Mouse (Mus musculus): ENCODE results near the gene Ube2cbp. TPM values are rescaled to one million over a fixed set of nuclear protein-coding genes. Genes with fewer than 3 reads are reported as not detected.

Gene Ube2cbp
- polyA plus RNA-seq, 1 experiment from 2014 or later, result 5.9 TPM

DNA sequence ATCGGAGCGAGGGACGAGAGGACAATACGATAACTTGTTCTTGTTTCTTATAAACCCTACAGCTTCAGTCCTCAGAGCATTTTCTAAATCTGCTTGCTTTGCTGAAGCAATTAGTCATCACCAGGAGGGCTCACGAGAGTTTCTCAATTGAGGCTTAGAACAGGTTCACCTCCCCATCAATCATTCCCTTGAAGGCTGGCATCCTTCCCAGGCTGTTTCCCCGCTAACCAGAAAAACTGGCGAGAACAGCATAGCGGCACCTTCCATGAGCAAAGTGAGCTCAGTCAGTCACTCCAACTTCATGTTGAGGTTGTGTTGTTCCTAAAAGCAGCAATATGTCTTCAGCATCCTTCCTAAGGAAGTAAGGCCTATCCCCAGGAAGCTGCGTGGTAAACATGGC lies 104.2 kb downstream of the Ube2cbp start:
- no peak overlapping the region for H3K4me2 ChIP-seq
- no peak overlapping the region for H3K27ac ChIP-seq (ENCODE audit: low read depth, low read length)
- DNase-seq (ENCODE audit: low spot score) (no peak), ATAC-seq (replicated peaks; ENCODE audit: low FRiP score) (no peak)
- 73% methylated on average over 9 of the region's 9 CpGs for WGBS
- no peaks in the 10 kb centered on the region for H3K9me3 ChIP-seq (ENCODE audit: control insufficient read depth, low read length)
- no peak overlapping the region for H3K9ac ChIP-seq (ENCODE audit: low read depth, low read length)
- no peaks in the 10 kb centered on the region for H3K27me3 ChIP-seq (replicated peaks; ENCODE audit: control insufficient read depth, insufficient read depth, low read length)
- no peaks in the 10 kb centered on the region for H3K36me3 ChIP-seq (ENCODE audit: control insufficient read depth, insufficient read depth, low read length)
- H3K4me1 ChIP-seq (replicated peaks; ENCODE audit: control insufficient read depth, insufficient read depth, low read length), result no peaks in the 10 kb centered on the region
- H3K4me3 ChIP-seq (ENCODE audit: low read depth, low read length), result no peak overlapping the region

DNA sequence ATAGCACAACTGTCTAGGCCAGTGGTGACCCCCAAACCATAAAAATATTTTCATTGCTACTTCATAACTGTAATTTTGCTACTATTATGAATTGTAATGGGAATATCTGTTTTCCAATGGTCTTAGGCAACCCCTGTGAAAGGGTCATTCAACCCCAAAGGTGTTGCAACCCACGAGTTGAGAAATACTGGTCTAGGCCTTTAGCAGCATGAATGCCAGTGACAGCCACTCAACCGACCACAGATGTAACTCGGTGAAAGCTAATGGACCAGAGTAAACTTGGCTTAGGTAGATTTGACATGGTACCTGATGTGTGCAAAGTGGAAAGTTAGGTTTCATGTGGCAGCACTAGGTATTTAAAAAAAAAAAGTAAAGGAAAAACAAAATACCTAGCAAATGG lies 108.9 kb downstream of the Ube2cbp start:
- WGBS, result 77% methylated on average over 3 of the region's 3 CpGs
- Histone ChIP-seq H3K4me3 (ENCODE audit: low read depth, low read length) (no peak overlapping the region), H3K9me3 (ENCODE audit: control insufficient read depth, low read length) (no peaks in the 10 kb centered on the region), H3K9ac (ENCODE audit: low read depth, low read length) (no peak overlapping the region), H3K27ac (ENCODE audit: low read depth, low read length) (no peak overlapping the region), H3K36me3 (ENCODE audit: control insufficient read depth, insufficient read depth, low read length) (no peaks in the 10 kb centered on the region), H3K4me1 (replicated peaks; ENCODE audit: control insufficient read depth, insufficient read depth, low read length) (no peaks in the 10 kb centered on the region), H3K4me2 (no peak overlapping the region), H3K27me3 (replicated peaks; ENCODE audit: control insufficient read depth, insufficient read depth, low read length) (no peaks in the 10 kb centered on the region)
- DNase-seq (ENCODE audit: low spot score) (no peak), ATAC-seq (replicated peaks; ENCODE audit: low FRiP score) (no peak)

DNA sequence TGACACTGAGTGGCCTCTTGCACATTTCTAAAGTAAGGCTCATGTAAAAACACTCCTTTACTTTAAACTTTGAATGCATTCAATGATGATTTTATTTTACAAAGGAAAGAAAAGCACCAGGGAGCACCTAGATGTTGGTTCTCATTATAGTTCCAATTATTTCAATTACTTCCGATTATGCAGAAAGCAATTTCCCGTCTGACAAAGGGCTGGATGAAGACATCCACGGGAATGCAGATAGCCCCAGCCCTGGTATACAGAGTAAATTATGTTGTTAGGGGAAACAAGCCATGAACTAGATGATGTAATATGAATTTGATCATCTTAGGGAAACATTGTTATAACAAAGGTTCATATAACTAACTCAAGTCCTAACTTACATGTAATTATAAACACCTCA lies 113.3 kb downstream of the Ube2cbp start:
- no peak for DNase-seq (ENCODE audit: low spot score)
- no peak overlapping the region for H3K4me3 ChIP-seq (ENCODE audit: low read depth, low read length)
- H3K27ac ChIP-seq (ENCODE audit: low read depth, low read length), result no peak overlapping the region
- no peaks in the 10 kb centered on the region for H3K4me1 ChIP-seq (replicated peaks; ENCODE audit: control insufficient read depth, insufficient read depth, low read length)
- 84% methylated on average over 3 of the region's 3 CpGs for WGBS
- no peak for ATAC-seq (replicated peaks; ENCODE audit: low FRiP score)
- no peaks in the 10 kb centered on the region for H3K9me3 ChIP-seq (ENCODE audit: control insufficient read depth, low read length)
- H3K27me3 ChIP-seq (replicated peaks; ENCODE audit: control insufficient read depth, insufficient read depth, low read length), result no peaks in the 10 kb centered on the region
- H3K36me3 ChIP-seq (ENCODE audit: control insufficient read depth, insufficient read depth, low read length), result no peaks in the 10 kb centered on the region
- H3K4me2 ChIP-seq, result no peak overlapping the region
- H3K9ac ChIP-seq (ENCODE audit: low read depth, low read length), result no peak overlapping the region

- H3K4me1 ChIP-seq (replicated peaks; ENCODE audit: control insufficient read depth, insufficient read depth, low read length), result no peaks in the 10 kb centered on the region
- H3K27me3 ChIP-seq (replicated peaks; ENCODE audit: control insufficient read depth, insufficient read depth, low read length), result no peaks in the 10 kb centered on the region
- H3K9me3 ChIP-seq (ENCODE audit: control insufficient read depth, low read length), result no peaks in the 10 kb centered on the region
- no peak overlapping the region for H3K4me3 ChIP-seq (ENCODE audit: low read depth, low read length)
- no peaks in the 10 kb centered on the region for H3K36me3 ChIP-seq (ENCODE audit: control insufficient read depth, insufficient read depth, low read length)
- no peak for ATAC-seq (replicated peaks; ENCODE audit: low FRiP score)
- no peak for DNase-seq (ENCODE audit: low spot score)
- H3K27ac ChIP-seq (ENCODE audit: low read depth, low read length), result no peak overlapping the region
- WGBS, result 78% methylated on average over 2 of the region's 2 CpGs
- H3K4me2 ChIP-seq, result no peak overlapping the region
- no peak overlapping the region for H3K9ac ChIP-seq (ENCODE audit: low read depth, low read length)
Observed at GRCm38 (mm10) chr9:86336792-86337191, 128.0 kb downstream of the Ube2cbp start.

GRCm38 (mm10) chr9:86336361-86336760 lies 128.4 kb downstream of the Ube2cbp start:
- DNase-seq (ENCODE audit: low spot score), result no peak
- no peak for ATAC-seq (replicated peaks; ENCODE audit: low FRiP score)

GRCm38 (mm10) chr9:86335588-86335987 lies 129.2 kb downstream of the Ube2cbp start:
- no peak for DNase-seq (ENCODE audit: low spot score)
- Histone ChIP-seq H3K9me3 (ENCODE audit: control insufficient read depth, low read length) (no peaks in the 10 kb centered on the region), H3K4me1 (replicated peaks; ENCODE audit: control insufficient read depth, insufficient read depth, low read length) (no peaks in the 10 kb centered on the region), H3K4me3 (ENCODE audit: low read depth, low read length) (no peak overlapping the region), H3K27ac (ENCODE audit: low read depth, low read length) (no peak overlapping the region), H3K9ac (ENCODE audit: low read depth, low read length) (no peak overlapping the region), H3K27me3 (replicated peaks; ENCODE audit: control insufficient read depth, insufficient read depth, low read length) (no peaks in the 10 kb centered on the region), H3K36me3 (ENCODE audit: control insufficient read depth, insufficient read depth, low read length) (no peaks in the 10 kb centered on the region), H3K4me2 (no peak overlapping the region)
- no peak for ATAC-seq (replicated peaks; ENCODE audit: low FRiP score)
- 85% methylated on average over 4 of the region's 4 CpGs for WGBS

More at GRCm38 (mm10) chr9:86336361-86336760, 128.4 kb downstream of the Ube2cbp start:
- Histone ChIP-seq H3K27me3 (replicated peaks; ENCODE audit: control insufficient read depth, insufficient read depth, low read length) (no peaks in the 10 kb centered on the region), H3K4me1 (replicated peaks; ENCODE audit: control insufficient read depth, insufficient read depth, low read length) (no peaks in the 10 kb centered on the region), H3K4me3 (ENCODE audit: low read depth, low read length) (no peak overlapping the region), H3K9me3 (ENCODE audit: control insufficient read depth, low read length) (no peaks in the 10 kb centered on the region), H3K4me2 (no peak overlapping the region), H3K27ac (ENCODE audit: low read depth, low read length) (no peak overlapping the region), H3K36me3 (ENCODE audit: control insufficient read depth, insufficient read depth, low read length) (no peaks in the 10 kb centered on the region), H3K9ac (ENCODE audit: low read depth, low read length) (no peak overlapping the region)
- 56% methylated on average over 3 of the region's 3 CpGs for WGBS

- ATAC-seq (replicated peaks; ENCODE audit: low FRiP score) (no peak), DNase-seq (ENCODE audit: low spot score) (no peak)
- no peak overlapping the region for H3K4me2 ChIP-seq
- WGBS, result 87% methylated on average over 5 of the region's 5 CpGs
- no peaks in the 10 kb centered on the region for H3K27me3 ChIP-seq (replicated peaks; ENCODE audit: control insufficient read depth, insufficient read depth, low read length)
- no peak overlapping the region for H3K4me3 ChIP-seq (ENCODE audit: low read depth, low read length)
- H3K4me1 ChIP-seq (replicated peaks; ENCODE audit: control insufficient read depth, insufficient read depth, low read length), result no peaks in the 10 kb centered on the region
- no peaks in the 10 kb centered on the region for H3K9me3 ChIP-seq (ENCODE audit: control insufficient read depth, low read length)
- no peak overlapping the region for H3K27ac ChIP-seq (ENCODE audit: low read depth, low read length)
- H3K36me3 ChIP-seq (ENCODE audit: control insufficient read depth, insufficient read depth, low read length), result no peaks in the 10 kb centered on the region
- no peak overlapping the region for H3K9ac ChIP-seq (ENCODE audit: low read depth, low read length)
Observed at GRCm38 (mm10) chr9:86334357-86334756, 130.4 kb downstream of the Ube2cbp start.

DNA sequence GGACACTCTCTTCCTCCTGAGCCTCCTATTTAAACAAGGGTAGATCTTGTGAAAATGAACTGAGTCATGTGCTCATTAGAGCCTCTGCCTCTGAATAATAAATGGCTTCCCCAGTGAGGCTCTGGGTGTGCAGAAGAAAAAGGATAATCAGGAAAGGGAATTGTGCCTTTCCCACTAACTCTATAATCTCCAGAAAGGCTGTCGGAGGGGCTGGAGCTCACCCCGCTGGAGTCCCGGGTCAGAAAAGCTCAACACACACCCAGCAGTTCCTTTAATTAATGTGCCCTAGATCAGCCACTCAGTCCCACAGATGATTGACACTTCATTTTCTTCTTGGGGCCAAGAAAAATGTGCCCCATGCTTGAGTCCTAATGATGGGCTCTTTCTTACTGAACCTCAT lies 134.2 kb downstream of the Ube2cbp start:
- Histone ChIP-seq H3K9me3 (ENCODE audit: control insufficient read depth, low read length) (no peaks in the 10 kb centered on the region), H3K27me3 (replicated peaks; ENCODE audit: control insufficient read depth, insufficient read depth, low read length) (no peaks in the 10 kb centered on the region), H3K36me3 (ENCODE audit: control insufficient read depth, insufficient read depth, low read length) (no peaks in the 10 kb centered on the region), H3K4me2 (no peak overlapping the region), H3K27ac (ENCODE audit: low read depth, low read length) (no peak overlapping the region), H3K4me3 (ENCODE audit: low read depth, low read length) (no peak overlapping the region), H3K4me1 (replicated peaks; ENCODE audit: control insufficient read depth, insufficient read depth, low read length) (no peaks in the 10 kb centered on the region), H3K9ac (ENCODE audit: low read depth, low read length) (no peak overlapping the region)
- WGBS, result 81% methylated on average over 3 of the region's 3 CpGs
- ATAC-seq (replicated peaks; ENCODE audit: low FRiP score) (no peak), DNase-seq (ENCODE audit: low spot score) (no peak)

DNA sequence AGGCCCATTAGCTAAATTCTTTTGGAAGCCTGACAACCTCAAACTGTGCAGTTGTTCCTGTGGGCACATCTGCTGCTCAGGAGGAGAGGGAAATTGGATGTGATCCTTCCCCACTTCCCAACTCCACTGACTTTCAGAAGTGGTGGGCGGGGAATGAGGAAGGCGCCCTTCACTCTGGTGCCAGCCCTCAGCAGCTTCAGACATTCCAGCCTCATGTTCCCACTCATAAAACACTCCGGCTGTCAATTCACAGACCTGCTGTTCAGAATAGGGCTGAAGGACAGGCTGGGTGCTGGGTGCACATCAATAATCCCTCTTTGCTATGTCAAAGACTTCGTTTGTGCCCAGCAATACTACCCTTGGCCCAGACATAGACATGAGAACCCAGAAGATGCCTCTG lies 136.5 kb downstream of the Ube2cbp start:
- Histone ChIP-seq H3K27me3 (replicated peaks; ENCODE audit: control insufficient read depth, insufficient read depth, low read length) (no peaks in the 10 kb centered on the region), H3K4me1 (replicated peaks; ENCODE audit: control insufficient read depth, insufficient read depth, low read length) (no peaks in the 10 kb centered on the region), H3K4me3 (ENCODE audit: low read depth, low read length) (no peak overlapping the region), H3K27ac (ENCODE audit: low read depth, low read length) (no peak overlapping the region), H3K4me2 (no peak overlapping the region), H3K9ac (ENCODE audit: low read depth, low read length) (no peak overlapping the region), H3K9me3 (ENCODE audit: control insufficient read depth, low read length) (no peaks in the 10 kb centered on the region), H3K36me3 (ENCODE audit: control insufficient read depth, insufficient read depth, low read length) (no peaks in the 10 kb centered on the region)
- 88% methylated on average over 4 of the region's 4 CpGs for WGBS
- ATAC-seq (replicated peaks; ENCODE audit: low FRiP score) (no peak), DNase-seq (ENCODE audit: low spot score) (no peak)

All from liver, embryonic 11.5 days (tissue).